Comparison of ENCODE assay signal across 23 mouse cellular contexts in genomic region chr1:171982740-171983139, GRCm38 (mm10). TPM values are rescaled to one million over a fixed set of nuclear protein-coding genes. Genes with fewer than 3 reads are reported as not detected.
A peak's percentile ranks its signal among the peaks of the same experiment; 100 is the strongest.
DNase-seq lines count a peak whose midpoint lies in the region; ATAC-seq and TF ChIP-seq lines count a peak whose summit lies in the region.
"Had no signal": no experiment of that assay in that cellular context is flagged by ENCODE, and none has a peak within 500 bp of the region (broad histone marks: within the 10 kb centered on the region; RNA-seq: fewer than 3 reads in every experiment).

No protein-coding gene starts in this region.

- TF ChIP-seq CTCF in CH12.LX (conservative IDR thresholded peaks at IDR 0.05 in 1 of 2, IDR thresholded peaks at IDR 0.05 in 1 of 2; ENCODE audit: low read depth in 2 of 2, low read length in 2 of 2) = no peak

- peak overlapping the region; percentile 97 for H3K4me2 ChIP-seq in CH12.LX (ENCODE audit: insufficient read depth, low read depth, poor library complexity, severe bottlenecking)
- H3K4me2 ChIP-seq: embryonic facial prominence, embryonic 13.5 days; embryonic facial prominence, embryonic 15.5 days; forebrain, embryonic 12.5 days had no signal

- TF ChIP-seq POLR2A in CH12.LX (IDR thresholded peaks at IDR 0.05; ENCODE audit: low read depth, low read length) = no peak

- no peak overlapping the region for H3K4me3 ChIP-seq in CH12.LX (replicated peaks in 1 of 3; ENCODE audit: low read depth in 2 of 3, low read length in 2 of 3, poor library complexity in 1 of 3)
- H3K4me3 ChIP-seq: embryonic facial prominence, embryonic 13.5 days; embryonic facial prominence, embryonic 15.5 days; erythroblast, embryonic 14.5 days; forebrain, embryonic 10.5 days; forebrain, embryonic 12.5 days had no signal

- peak; percentile 44 for DNase-seq in CH12.LX (ENCODE audit: extremely low read depth)
- DNase-seq in induced T-regulatory cell, adult 2 months (ENCODE audit: low read depth) = peak; percentile 64
- DNase-seq in gastrocnemius, postnatal 10 days = no peak
- no peak for DNase-seq in liver
- DNase-seq in gastrocnemius, postnatal 4 days (ENCODE audit: low spot score in 2 of 2) = no peak
- DNase-seq: adrenal gland, adult 2 months; adrenal gland, postnatal 10 days; adrenal gland, postnatal 25 days; cerebellum, adult 11 months; cerebellum, adult 18-20 months; cerebellum, adult 8-10 months; cerebellum, adult 9-11 months; cerebellum, postnatal 14 days; cerebellum, postnatal 36 days; embryo, embryonic 11 days had no signal

- TF ChIP-seq EP300 in CH12.LX (IDR thresholded peaks at IDR 0.05; ENCODE audit: low read length) = no peak

- H3K9me3 ChIP-seq in CH12.LX (replicated peaks; ENCODE audit: low read length) = peaks cover 3% of the 10 kb centered on the region
- H3K9me3 ChIP-seq: embryonic facial prominence, embryonic 13.5 days; embryonic facial prominence, embryonic 15.5 days; forebrain, embryonic 10.5 days; forebrain, embryonic 12.5 days had no signal

- no peaks in the 10 kb centered on the region for H3K79me2 ChIP-seq in CH12.LX (replicated peaks; ENCODE audit: control insufficient read depth, extremely low read depth, insufficient read depth, poor library complexity, severe bottlenecking)

- H3K27me3 ChIP-seq in CH12.LX (replicated peaks) = no peaks in the 10 kb centered on the region
- H3K27me3 ChIP-seq: embryonic facial prominence, embryonic 13.5 days; embryonic facial prominence, embryonic 15.5 days had no signal

- H3K27ac ChIP-seq in CH12.LX (ENCODE audit: insufficient read depth, low read depth) = peak overlapping the region; percentile 58; the same call in 1 of the 2 replicates
- H3K27ac ChIP-seq: embryonic facial prominence, embryonic 13.5 days; embryonic facial prominence, embryonic 15.5 days; forebrain, embryonic 12.5 days had no signal

- in situ Hi-C loops in CH12.LX (cut with MboI; ENCODE audit: low pct_ligation_motif_present, low pct_unique_long_range_greater_than_20kb, low sequenced_read_pairs) = no loop called here

- dilution Hi-C loops in CH12.LX (cut with MboI; ENCODE audit: extremely low pct_ligation_motif_present, extremely low pct_unique_long_range_greater_than_20kb, low sequenced_read_pairs) = no loop called here

- TF ChIP-seq RAD21 in CH12.LX (IDR thresholded peaks at IDR 0.05; ENCODE audit: low read depth, low read length) = no peak

- H3K9ac ChIP-seq in CH12.LX (ENCODE audit: insufficient read depth, low read depth) = peak overlapping the region; percentile 40; the same call in 1 of the 2 replicates
- H3K9ac ChIP-seq: embryonic facial prominence, embryonic 13.5 days; embryonic facial prominence, embryonic 15.5 days; forebrain, embryonic 12.5 days had no signal

- peak; percentile 24 for ATAC-seq in CD4-positive, CD25-positive, alpha-beta regulatory T cell, adult 4 months
- ATAC-seq: forebrain, embryonic 14.5 days; forebrain, embryonic 16.5 days had no signal

- no peaks in the 10 kb centered on the region for H3K36me3 ChIP-seq in CH12.LX (replicated peaks in 1 of 2; ENCODE audit: control insufficient read depth in 1 of 2, insufficient read depth in 1 of 2, low read length in 1 of 2)
- H3K36me3 ChIP-seq: embryonic facial prominence, embryonic 13.5 days; embryonic facial prominence, embryonic 15.5 days; forebrain, embryonic 10.5 days; forebrain, embryonic 12.5 days had no signal

- H3K4me1 ChIP-seq in CH12.LX (ENCODE audit: control insufficient read depth in 1 of 2, insufficient read depth in 2 of 2) = peaks cover 18 to 48% of the 10 kb centered on the region in 2 experiments
- H3K4me1 ChIP-seq: embryonic facial prominence, embryonic 13.5 days; embryonic facial prominence, embryonic 15.5 days had no signal

TF ChIP-seq in CH12.LX, 34 proteins besides CTCF, POLR2A, EP300 and RAD21:
- TF ChIP-seq POLR2AphosphoS2 (IDR thresholded peaks at IDR 0.05; ENCODE audit: low read depth, low read length) = no peak
- TF ChIP-seq TBP (conservative IDR thresholded peaks at IDR 0.05; ENCODE audit: low read depth, low read length) = 0 out of 2 replicates have a peak, but pooled peaks have one; percentile 7

RNA-seq across cellular contexts. Expression of gene Vangl2, which starts 45.5 kb away (rescaled TPM):
- 1 to 10 TPM in 1 of 2 experiments, under 1 TPM in 1; 0.67 to 1.2 TPM for polyA plus RNA-seq in CD4-positive, CD25-positive, alpha-beta regulatory T cell, adult 4 months (2017; shearing (Covaris generic))
- total RNA-seq in CH12.LX (2012; rRNA removed) (5.0 and 7.3 TPM in 2 replicates), CH12.LX (2014; rRNA removed) (3.6 and 4.1 TPM in 2 replicates)
- 7.9 and 9.4 TPM in 2 replicates for polyA plus RNA-seq in CH12.LX (2012; ENCODE audit: insufficient read length, low read depth)
- total RNA-seq in gastrocnemius, postnatal 10 days (2021) = 1 to 10 TPM; 5.2 to 7.0 TPM
- 10 to 100 TPM in 1 of 2 experiments, 1 to 10 TPM in 1; 9.6 to 10.4 TPM for total RNA-seq in gastrocnemius, postnatal 4 days (2021)

Comparison
In these comparisons a context has a peak if more than half of its experiments do, and no peak if none do; other contexts are left out.
1. DNase-seq: peak in CH12.LX (single experiment) and induced T-regulatory cell, adult 2 months (single experiment); none in gastrocnemius, postnatal 10 days (single experiment), liver (single experiment) and gastrocnemius, postnatal 4 days (0 of 2).